Mouse (Mus musculus): ENCODE data around the gene Zrsr1. TPM values are rescaled to one million over a fixed set of nuclear protein-coding genes. Genes with fewer than 3 reads are reported as not detected.

The Zrsr1 gene
- total RNA-seq (2021), result 10 to 100 TPM; 36.6 to 46.3 TPM
- long read RNA-seq, experiment 1, full-length matches to known transcripts, result 35 of 35 reads
- long read RNA-seq, experiment 1, partial matches to known transcripts, result 0 of 35 reads
- long read RNA-seq, experiment 1, other reads (novel, unspliced or antisense), result 0 of 35 reads
- long read RNA-seq, experiment 2, full-length matches to known transcripts, result 79 of 80 reads
- long read RNA-seq, experiment 2, partial matches to known transcripts, result 0 of 80 reads
- long read RNA-seq, experiment 2, other reads (novel, unspliced or antisense), result 1 of 80 reads

DNA sequence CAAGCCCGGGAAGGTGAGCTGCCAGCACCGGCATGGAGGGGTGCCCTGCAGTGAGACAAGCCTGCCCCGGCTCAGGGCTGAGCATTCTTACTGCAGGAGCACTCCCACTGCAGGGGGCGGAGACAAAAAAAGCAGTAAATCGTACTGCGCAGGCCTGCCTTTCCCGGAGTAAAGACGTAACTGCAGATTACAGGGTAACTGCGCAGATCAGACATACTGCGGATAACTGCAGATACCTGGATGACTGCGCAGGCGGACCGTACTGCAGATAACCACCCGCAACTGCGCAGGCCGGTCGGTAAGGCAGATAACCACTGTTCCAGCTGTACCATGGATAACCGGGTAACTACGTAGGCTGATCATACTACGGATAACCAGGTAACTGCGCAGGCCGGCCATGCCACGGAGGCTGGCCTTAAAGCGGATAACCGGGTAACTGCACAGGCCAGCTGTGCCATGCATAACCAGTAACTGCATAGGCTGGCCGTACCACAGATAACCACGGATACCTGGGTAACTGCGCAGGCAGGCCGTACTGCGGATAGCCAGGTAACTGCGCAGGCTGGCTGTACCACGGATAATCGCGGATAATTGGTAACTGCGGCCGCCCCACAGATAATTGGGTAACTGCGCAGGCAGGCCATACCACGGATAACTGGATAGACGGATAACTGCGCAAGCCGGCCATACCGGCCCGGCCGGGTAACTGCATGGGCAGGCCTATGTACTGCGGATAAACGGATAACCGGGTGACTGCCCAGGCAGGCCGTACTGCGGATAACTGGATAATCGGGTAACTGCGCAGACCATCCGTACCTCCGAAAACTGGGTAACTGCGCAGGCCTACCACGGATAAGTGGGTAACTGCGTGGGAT lies at the start of gene Zrsr1:
Zrsr1 (plus strand) TSS at position 171 of the 875 bp plus-strand sequence.
- DNase-seq (ENCODE audit: low spot score in 2 of 2), result peak; percentile 54 to 58

DNA sequence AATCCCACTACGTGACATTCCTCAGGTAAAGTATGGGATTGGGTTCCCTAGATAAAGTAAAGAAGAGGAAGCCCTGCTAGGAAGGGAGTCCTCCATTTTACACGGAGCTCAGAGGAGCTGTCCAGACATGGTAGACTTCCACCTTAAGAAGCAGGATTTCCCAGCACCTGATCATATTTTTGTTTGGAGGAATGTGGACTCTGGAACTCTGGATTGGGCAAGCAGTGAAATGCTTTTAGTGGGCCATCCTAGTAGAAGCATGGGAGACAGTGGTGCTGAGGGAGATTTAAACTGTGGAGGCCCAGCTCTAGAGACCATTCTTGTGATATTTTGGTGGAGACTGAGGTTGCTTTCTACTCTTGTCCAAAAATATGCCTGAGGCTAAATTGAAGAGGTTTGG lies 49.3 kb upstream of the Zrsr1 start:
- no peak for DNase-seq (ENCODE audit: low spot score in 2 of 2)

DNA sequence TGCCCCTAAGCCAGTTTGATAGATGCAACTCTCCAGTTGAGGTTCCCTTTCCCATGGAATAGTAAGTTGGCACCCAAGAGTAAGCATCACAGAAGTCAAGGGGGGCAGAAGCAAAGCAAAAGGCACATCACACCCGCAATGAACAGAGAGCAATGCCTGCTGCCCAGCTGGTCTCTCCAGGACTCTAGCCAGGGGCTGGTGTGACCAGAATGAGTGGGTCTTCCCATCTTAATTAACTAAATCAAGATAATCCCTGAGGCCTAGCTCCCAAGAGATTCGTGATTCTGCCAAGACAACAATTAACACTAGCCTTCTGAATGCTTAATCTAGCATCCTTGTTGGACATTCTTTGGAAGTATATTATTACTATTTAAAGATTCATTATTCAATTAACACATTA lies 48.2 kb upstream of the Zrsr1 start:
- DNase-seq (ENCODE audit: low spot score in 2 of 2), result no peak

DNA sequence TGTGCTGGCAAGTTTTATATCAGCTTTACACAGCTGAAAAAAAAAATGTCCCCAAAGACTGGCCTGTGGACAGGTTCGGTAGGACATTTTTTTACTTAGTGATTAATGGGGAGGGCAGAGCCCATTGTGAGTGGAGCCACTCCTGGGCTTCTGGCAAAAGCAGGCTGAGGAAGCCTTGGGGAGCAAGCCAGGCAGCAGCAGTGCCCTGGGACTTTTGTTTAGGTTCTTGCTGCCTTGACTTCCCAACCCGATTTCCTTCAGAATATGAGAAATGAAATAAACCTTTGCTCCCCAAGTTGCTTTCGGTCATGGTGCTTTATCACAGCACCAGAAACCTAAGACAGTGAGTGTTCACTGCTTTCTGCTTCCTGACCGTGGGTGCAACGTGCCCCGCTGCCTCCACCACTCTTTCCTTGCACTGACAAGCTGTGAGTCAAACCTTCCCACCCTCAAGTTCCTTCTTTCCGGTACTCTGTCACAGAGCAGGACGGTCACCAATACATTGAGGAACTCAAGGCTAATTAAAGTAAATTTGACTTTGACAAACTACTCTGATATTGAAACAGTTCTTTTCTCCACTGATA lies 43.1 kb upstream of the Zrsr1 start:
- DNase-seq (ENCODE audit: low spot score in 2 of 2), result no peak

DNA sequence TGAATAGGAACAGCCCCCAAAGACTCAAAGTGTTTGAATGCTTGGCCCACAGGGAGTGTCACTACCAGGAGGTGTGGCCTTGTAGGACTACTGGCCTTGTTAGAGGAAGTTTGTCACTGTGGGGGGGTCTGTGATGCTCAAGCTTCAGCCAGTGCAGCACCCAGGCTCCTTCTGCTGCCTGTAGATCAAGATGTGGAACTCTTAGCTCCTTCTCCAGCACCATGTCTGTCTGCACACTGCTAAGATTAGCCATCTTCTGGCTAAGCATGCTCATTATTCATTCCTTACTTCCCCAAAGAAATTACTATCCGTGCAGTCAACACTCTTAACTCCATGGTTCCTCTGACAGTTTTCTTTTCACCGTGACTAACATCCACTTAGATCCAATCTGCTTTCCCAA lies 41.7 kb upstream of the Zrsr1 start:
- DNase-seq (ENCODE audit: low spot score in 2 of 2), result no peak

DNA sequence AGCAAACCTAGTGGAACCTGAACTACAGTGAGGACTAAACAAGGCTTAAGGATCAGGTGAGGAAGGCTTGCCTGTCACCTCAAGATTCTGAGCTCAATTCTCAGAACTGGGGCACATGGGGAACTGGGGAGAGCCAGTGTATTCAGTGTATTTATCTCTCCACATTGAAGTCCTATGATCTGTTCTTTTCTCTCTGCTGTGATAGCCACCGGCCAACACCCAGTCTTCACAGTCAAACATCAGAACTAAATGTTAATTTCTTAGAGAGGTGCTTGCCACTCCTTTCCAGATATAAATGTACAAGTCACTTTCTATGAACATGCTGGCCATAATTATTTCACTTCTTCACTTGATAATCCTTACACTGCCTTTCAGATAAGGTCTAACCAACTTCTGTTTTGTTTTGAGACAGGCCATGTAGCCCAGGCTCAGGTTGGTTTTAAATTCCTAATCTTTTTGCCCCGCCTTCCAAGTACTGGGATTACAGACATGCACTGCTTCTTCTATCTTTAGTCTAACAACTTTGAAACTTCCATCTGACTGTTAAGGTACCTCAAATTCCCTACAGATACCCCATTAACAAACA lies 40.4 kb upstream of the Zrsr1 start:
- DNase-seq (ENCODE audit: low spot score in 2 of 2), result no peak

DNA sequence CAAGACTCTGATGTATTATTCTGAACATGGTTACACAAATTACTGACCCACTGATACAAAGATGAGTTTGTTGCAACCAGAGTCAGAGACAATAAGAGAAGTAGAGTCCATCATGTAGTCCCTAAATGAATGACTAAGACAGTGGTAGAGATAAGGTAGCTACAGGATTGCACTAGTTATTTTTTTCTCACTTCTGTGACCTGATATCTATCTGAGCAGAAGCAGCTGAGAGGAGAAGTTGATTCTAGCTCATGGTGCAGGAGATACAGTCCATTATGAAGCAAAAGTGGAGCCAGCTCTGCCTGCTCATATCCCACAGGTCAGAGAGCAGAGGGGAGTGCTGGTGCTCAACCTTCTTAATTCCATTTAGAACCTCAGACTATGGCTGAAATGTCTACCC lies 39.6 kb upstream of the Zrsr1 start:
- no peak for DNase-seq (ENCODE audit: low spot score in 2 of 2)

DNA sequence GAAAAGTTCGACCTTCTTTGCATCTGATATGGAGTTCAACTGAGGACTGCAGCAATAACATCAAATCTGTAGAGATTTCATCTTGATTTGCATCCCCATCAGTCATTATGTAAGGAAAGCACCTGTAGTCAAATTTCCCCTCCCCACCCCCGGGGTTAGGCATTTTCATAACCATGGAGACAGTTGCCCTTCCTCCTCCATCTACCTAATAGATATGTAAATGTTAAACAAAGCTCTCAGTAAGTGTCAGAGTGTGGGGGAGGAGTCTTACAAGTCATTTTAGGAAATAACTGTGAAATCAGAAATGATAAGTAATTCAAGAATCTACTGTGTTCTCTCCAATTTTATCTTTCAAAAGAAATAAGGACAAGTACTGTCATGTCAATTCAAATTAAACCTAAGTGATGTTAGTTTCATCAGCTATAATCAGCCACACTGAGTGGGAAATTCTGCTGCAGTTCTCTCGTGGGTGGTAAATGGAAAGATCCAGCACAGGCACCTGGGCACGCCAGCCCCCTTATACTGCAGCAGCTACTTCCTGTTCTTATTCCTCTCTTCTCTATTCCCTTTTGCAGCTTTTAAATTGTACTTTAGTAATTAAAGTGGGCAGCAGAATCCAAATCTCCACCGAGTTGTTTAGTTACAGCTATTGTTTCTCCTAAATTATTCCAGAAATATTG lies 35.2 kb upstream of the Zrsr1 start:
- no peak for DNase-seq (ENCODE audit: low spot score in 2 of 2)

DNA sequence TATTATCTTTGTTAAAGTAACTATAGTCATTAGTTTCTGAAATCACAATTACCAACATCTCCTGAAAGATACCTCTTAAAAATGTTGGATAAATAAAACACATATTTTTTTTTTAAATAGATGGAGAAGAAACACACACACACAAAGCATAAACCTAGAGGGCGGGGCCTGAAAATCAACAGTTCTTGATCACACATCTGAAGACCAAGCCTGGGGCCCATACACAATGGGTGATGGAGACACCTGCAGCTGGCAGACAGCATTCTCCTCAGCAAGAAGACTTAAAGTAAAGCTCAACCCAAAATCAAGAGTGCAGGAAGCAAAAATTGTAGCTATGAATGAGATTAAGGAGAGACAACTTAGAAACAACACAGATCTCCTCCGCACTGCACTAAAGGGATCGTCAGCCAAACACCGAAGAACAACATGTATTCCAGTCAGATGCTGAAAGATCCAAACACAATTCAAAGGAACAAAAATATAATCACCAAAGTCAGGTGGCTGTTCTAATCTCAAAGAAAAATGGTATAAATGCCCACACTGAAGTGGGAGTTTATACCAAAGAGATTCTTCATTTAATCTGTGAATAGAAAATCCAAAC lies 34.0 kb upstream of the Zrsr1 start:
- no peak for DNase-seq (ENCODE audit: low spot score in 2 of 2)

DNA sequence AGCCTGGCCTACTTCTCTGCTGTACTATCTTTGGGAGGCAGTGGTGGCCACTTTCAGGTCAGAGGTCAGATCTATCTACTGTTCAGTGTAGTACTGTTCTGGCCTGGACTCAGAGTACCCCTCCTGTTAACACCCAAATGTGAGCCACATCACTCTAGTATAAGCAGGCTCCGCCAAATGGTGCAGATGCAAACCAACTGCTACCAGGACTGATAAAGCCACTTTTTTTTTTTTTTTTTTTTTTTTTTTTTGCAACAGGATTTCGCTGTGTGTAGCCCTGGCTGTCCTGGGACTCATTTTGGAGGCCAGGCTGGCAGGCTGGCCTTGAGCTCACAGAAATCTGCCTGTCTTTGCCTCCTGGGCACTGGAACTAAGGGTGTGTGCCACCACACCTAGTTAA lies 32.8 kb upstream of the Zrsr1 start:
- no peak for DNase-seq (ENCODE audit: low spot score in 2 of 2)

DNA sequence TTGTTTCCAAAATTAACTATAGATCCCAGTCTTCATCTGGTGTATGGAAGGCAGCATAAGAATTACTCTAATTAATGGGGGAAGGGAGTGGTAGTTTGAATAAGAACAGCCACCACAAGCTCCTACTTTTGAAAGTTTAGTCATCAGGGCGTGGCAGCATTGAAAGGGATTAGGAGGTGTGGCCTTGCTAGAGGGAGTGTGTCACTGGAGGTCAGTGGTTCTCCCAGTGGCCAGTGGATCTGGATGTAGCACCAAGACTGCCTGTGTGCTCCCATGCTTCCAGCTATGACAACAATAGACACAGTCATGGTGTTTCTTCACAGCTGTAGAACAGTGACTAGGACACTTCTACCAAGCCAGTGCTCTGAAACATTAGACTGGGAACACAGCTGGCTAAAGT lies 22.7 kb upstream of the Zrsr1 start:
- DNase-seq (ENCODE audit: low spot score in 2 of 2), result no peak

DNA sequence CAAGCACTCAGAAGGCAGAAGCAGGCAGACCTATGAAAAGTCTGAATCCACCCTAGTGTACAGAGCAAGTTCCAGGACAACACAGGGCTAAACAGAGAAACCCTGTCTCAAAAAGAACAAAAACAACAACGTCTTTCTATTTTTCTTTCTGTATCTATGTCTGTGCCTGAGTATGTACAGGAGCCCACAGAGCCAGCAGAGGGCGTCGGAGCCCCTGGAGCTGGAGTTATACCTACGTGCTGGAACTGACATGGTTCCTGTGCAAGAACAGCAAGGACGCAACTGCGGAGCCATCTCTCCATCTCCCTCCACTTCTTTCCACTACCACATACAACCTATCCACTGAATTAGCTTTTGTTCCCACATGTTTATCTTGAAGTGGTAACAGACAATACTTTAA lies 21.7 kb upstream of the Zrsr1 start:
- DNase-seq (ENCODE audit: low spot score in 2 of 2), result no peak

DNA sequence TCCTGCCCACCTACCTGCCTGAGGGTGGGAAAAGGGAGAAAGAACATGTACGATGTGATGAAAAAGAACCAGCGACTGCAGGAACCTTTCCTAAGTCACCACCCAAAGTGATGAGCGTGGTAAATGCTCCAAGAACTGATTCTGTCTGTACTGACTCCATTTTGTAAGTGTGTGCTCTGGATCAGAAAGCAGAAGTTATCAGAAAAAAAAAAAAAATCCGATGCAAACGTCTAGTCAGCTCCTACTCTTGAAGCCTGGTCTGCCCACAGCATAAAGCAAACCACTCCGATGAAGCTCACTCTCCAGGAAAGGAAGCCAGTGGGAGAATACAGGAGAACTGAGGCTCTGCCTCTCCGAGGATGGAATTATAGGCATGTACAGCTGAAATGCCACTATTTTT lies 19.1 kb upstream of the Zrsr1 start:
- DNase-seq (ENCODE audit: low spot score in 2 of 2), result no peak

DNA sequence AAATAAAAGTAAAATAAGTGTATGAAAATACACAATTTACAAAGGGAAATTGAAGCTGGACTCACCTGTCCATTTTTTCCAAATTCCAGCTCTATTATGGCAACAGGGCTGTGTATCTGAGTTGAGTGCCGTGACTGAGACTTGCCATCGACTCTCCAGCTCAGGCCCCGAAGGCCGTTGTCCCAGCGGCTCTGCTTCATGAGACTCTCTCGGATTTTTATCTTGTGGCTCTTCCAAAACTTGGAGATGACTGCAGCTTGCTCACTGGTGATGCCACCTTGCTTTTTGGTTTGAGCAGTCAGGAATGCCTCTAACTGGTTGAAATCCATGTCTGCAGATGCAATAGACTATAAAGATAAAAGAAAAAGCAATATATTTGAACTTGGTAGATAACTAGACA lies 15.5 kb upstream of the Zrsr1 start:
- no peak for DNase-seq (ENCODE audit: low spot score in 2 of 2)

DNA sequence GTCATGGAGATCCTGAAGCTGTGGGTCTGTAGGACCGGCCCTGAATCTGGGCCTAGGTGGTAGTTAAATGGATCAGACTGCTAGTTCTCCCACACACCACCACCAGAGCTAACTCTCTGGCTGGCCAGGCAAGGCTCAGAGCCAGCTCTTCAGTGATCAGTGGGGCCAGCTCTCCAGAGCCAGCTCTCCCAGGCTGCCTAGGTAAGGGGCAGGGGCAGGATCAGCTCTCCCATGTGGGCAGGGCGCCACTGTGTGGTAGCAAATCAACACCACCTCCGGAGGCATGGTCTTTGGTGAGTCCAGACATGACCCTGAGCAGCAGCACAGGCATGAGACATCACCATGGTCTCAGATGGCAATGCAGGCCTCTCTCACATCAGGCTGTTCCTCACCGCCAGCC lies 15.0 kb upstream of the Zrsr1 start:
- DNase-seq (ENCODE audit: low spot score in 2 of 2), result peak; percentile 71 to 76

DNA sequence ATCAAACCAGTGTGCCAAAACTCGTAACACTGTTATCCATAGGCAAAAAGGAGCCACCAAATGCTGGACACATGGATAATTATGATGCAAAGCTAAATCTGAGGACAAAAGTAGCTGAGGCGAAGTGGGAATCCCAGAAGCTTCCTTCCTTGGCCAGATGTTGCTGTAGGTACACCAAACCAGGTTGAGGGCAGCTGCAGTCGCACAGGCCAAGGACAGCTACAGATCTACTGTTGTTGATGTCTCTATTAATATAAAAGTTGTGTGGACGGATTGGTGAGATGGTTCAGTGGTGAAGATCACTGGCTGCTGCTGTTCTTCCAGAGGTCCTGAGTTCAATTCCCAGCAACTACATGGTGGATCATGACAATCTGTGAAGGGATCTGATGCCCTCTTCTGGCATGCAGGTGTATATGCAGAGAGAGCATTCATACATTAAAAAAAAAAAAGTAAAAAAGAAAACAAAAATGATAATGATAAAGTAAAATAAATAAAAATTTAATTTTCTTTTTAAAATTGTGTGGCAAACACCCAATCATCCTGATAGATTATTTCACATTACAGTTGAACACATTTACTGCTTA lies 13.9 kb upstream of the Zrsr1 start:
- no peak for DNase-seq (ENCODE audit: low spot score in 2 of 2)

DNA sequence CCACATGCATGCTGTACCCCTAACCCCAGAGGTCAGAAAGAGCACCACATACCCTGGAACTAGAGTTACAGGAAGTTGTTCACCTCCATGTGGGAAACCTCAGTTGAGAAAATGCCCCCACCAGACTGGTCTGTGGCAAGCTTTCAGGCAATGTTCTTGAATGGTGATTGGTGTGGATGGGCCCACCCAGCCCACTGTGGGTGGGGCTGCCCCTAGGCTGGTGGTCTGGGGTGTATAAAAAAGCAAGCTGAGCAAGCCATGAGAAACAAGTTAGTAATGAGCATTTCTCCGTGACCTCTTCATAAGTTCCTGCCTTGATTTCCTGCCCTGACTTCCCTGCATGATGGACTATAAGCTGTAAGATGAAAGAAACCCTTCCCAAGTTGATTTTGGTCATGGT lies 9.7 kb upstream of the Zrsr1 start:
- DNase-seq (ENCODE audit: low spot score in 2 of 2), result no peak

DNA sequence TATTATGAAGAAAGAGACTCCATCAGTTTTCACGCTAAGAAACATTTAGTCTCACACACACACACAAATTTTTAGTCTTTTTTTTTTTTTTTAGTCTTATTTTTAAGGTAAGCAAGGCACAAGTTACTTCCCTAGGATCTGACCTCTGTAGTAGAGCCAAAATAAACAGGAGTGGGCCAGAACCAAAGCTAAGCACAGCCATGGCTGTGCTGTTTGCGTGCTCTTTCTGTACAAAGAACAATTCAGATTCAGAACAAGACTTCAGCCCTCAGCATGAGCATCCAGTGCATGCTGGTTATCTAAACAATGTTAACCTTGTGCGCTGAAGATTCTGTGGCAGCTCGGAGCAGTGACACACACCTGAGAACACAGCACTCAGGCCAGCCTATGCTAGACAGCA lies 7.4 kb upstream of the Zrsr1 start:
- no peak for DNase-seq (ENCODE audit: low spot score in 2 of 2)

DNA sequence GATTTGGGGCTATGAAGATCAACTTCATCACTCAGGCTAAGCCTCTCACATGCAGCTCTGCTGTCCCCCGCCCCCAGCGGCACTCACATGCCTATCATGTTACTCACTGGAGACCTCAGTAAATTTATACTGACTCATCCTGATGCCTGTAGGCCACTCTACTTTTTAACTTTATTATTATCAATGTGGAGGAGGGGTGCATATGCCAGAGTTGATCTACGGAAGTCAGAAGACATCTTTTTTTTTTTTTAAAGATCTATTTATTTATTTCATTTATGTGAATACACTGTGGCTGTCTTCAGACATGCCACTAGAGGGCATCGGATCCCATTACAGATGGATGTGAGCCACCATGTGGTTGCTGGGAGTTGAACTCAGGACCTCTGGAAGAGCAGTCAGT lies 6.3 kb upstream of the Zrsr1 start:
- peak in 1 of 2 experiments; percentile 41 for DNase-seq (ENCODE audit: low spot score in 2 of 2)

DNA sequence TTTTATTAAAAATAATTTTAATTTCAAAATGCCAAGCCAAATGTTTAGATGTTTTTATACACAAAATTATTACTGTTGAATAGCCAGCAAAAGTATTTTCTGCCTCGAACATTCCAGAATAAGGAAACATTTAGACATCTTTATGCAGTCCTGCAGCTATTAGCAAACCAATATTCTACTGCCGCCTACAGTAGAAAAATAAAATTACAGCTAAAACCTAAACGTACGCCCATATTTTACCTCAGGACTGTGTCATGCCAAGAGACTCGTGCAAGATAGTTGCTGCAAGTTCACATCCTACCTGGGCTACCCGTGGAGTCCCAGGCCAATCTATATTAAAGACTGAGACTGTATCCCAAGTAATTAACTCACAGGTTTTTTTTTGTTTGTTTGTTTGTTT lies 2.3 kb upstream of the Zrsr1 start:
- no peak for DNase-seq (ENCODE audit: low spot score in 2 of 2)

DNA sequence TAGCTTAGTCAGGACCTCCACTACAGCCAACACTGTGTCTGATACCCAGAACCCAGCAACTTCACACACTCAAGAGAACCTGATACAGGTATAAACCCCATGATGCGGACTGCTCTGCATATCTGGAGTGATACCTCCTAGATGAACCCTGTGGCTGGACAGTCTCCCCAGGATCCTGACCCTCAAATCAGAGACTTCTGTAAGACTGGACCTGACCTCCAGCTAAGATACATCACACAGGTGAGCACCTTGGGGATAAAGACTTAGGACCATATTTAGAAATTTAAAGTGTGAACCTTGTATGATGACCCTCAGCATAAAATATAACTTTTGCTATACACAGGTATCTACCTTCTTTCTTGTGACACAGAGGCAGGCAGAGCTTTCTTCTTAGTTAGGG lies 1.3 kb upstream of the Zrsr1 start:
- DNase-seq (ENCODE audit: low spot score in 2 of 2), result no peak
